Mouse (Mus musculus) liver, embryonic 14.5 days (tissue): ENCODE measurements around the gene Pygo2. TPM values are rescaled to one million over a fixed set of nuclear protein-coding genes. Genes with fewer than 3 reads are reported as not detected.

ENCODE experiments used
- ATAC-seq: fragments of 200-750 bp; cut with Nextera tagmentation; 2 replicates; pipeline ENCODE4 v1.8.0; 2017; ENCODE audit warnings: moderate number of reproducible peaks, mild to moderate bottlenecking, moderate library complexity; ENCODE audit not compliant: insufficient read depth
- DNase-seq, 3 experiments: peaks; one replicate each; pipeline ENCODE4 v3.0.0-alpha.2; 2012 to 2013; ENCODE audit warnings: low read depth in 3 of 3, low spot score in 3 of 3
- H3K27ac ChIP-seq: fragments of 300-500 bp; sonication (generic); 2 replicates; pipeline ENCODE4 v1.5.1; 2014; ENCODE audit warnings: moderate library complexity, mild to moderate bottlenecking, control low read depth, inconsistent platforms
- H3K27me3 ChIP-seq: fragments of 300-500 bp; sonication (generic); 2 replicates; pipeline ENCODE4 v1.6.1; 2014; ENCODE audit warnings: mild to moderate bottlenecking, low read length, moderate library complexity; ENCODE audit not compliant: control insufficient read depth, insufficient read depth
- H3K36me3 ChIP-seq: fragments of 300-500 bp; sonication (generic); replicated peaks from 2 replicates; pipeline ENCODE4 v1.6.1; 2014; ENCODE audit warnings: low read depth; ENCODE audit not compliant: control insufficient read depth, insufficient read depth
- H3K4me1 ChIP-seq, 2 experiments: fragments of 200-500 bp in 1 of 2; fragments of 300-500 bp in 1 of 2; sonication (generic) in 1 of 2; replicated peaks; 2 replicates each; pipeline ENCODE4 v1.6.1; 2012 to 2014; ENCODE audit warnings: antibody characterized with exemption in 1 of 2, inconsistent platforms in 1 of 2, low read length in 1 of 2; ENCODE audit not compliant: control insufficient read depth in 2 of 2, insufficient read depth in 2 of 2
- H3K4me2 ChIP-seq: fragments of 300-500 bp; sonication (generic); 2 replicates; pipeline ENCODE4 v1.6.1; 2014; ENCODE audit warnings: low read depth, mild to moderate bottlenecking, control low read depth, moderate library complexity
- H3K4me3 ChIP-seq, 2 experiments: fragments of 200-500 bp in 1 of 2; fragments of 300-500 bp in 1 of 2; sonication (generic) in 1 of 2; 2 replicates each; pipeline ENCODE4 v1.5.1; 2012 to 2014; ENCODE audit warnings: low read depth in 2 of 2, low read length in 2 of 2, mild to moderate bottlenecking in 2 of 2, control low read depth in 1 of 2, inconsistent platforms in 1 of 2, moderate library complexity in 1 of 2; ENCODE audit not compliant: insufficient read depth in 1 of 2
- H3K9ac ChIP-seq: fragments of 300-500 bp; sonication (generic); replicated peaks from 2 replicates; pipeline ENCODE4 v1.6.1; 2014; ENCODE audit warnings: mild to moderate bottlenecking, control low read depth, moderate library complexity
- H3K9me3 ChIP-seq: fragments of 300-500 bp; sonication (generic); 2 replicates; pipeline ENCODE4 v1.6.1; 2016; ENCODE audit warnings: low read length, mixed read lengths; ENCODE audit not compliant: control insufficient read depth
- CTCF ChIP-seq: IDR thresholded peaks from 2 replicates; pipeline ENCODE4 v1.5.1; 2016; ENCODE audit warnings: antibody characterized with exemption, low read depth, control low read depth
- EP300 ChIP-seq: IDR thresholded peaks from 2 replicates; pipeline ENCODE4 v1.6.1; 2016; ENCODE audit warnings: antibody characterized with exemption, low read depth
- WGBS: fragments of 180-500 bp; shearing (Covaris S2); extraction: QIAGEN DNeasy Blood & Tissue Kit; methylation state at CpG from one replicate; pipeline ENCODE4 v1.1.7; 2014; ENCODE audit not compliant: insufficient replicate concordance; 5-methylcytosine and 5-hydroxymethylcytosine counted together
- polyA plus RNA-seq, 2 experiments: library from polyadenylated mRNA; depleted of rRNA in 1 of 2; stranded (reverse) in 1 of 2; unstranded in 1 of 2; fragments of >200 nt; fragmentation: Nextera tagmentation in 1 of 2; extraction: Ambion mirVana in 1 of 2; gene quantifications; 2 replicates each; pipeline versions ENCODE4 v1.2.1 to v1.2.3; 2012 to 2014

Pygo2 gene
- polyA plus RNA-seq (2012; rRNA removed) (12.9 and 15.2 TPM in 2 replicates), polyA plus RNA-seq (2014; fragmentation: Nextera tagmentation; extraction: Ambion mirVana) (8.4 and 10.7 TPM in 2 replicates)

GRCm38 (mm10) chr3:89430171-89431159, at the start of gene Pygo2:
Gene Pygo2, plus strand, starts transcription at chr3:89430214.
- TF ChIP-seq CTCF (0 out of 2 replicates have a peak, but pooled peaks have one; percentile 11), EP300 (no peak)
- H3K27ac ChIP-seq: peak within 1 kb of the TSS; percentile 62
- peaks cover 13 to 17% of the 10 kb centered on the region in 2 experiments for H3K4me1 ChIP-seq
- ATAC-seq: peak; percentile 95
- peak within 1 kb of the TSS; percentile 94 for H3K4me2 ChIP-seq
- H3K4me3 ChIP-seq: peak within 1 kb of the TSS; percentile 82 to 83
- H3K27me3 ChIP-seq: no peaks in the 10 kb centered on the region
- H3K9me3 ChIP-seq: no peaks in the 10 kb centered on the region
- 2% methylated on average over 68 of the region's 68 CpGs for WGBS
- H3K9ac ChIP-seq: peak within 1 kb of the TSS; percentile 92
- peak; percentile 85 to 88 (median 87) for DNase-seq
- peaks cover 35% of the 10 kb centered on the region for H3K36me3 ChIP-seq

DNA sequence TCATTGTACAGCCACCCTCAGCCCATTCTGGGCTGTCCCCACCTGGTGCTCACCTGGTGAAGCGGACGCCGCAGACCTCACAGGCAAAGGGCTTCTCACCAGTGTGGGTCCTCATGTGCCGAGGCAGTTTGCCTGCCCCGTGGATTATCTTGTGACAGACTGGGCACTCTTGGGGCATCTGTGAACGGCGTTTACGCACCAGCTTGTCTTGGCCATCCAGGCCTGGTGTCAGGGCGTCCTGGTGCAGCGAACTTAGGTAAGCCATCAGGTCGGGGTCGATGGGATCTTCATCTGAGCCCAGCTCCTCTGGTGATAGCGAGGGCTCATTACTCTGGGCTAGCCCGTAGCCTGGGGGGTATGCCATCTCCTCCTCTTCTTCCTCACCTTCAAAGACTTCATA, 49.7 kb upstream of the Pygo2 start:
- no peak for DNase-seq
- TF ChIP-seq CTCF (no peak), EP300 (no peak)
- Histone ChIP-seq H3K9ac (no peak overlapping the region), H3K4me2 (no peak overlapping the region), H3K4me1 (peaks cover 0 to 2% of the 10 kb centered on the region in 2 experiments; a peak in 1 of 4 replicates), H3K27me3 (no peaks in the 10 kb centered on the region), H3K4me3 (no peak overlapping the region), H3K27ac (no peak overlapping the region), H3K36me3 (no peaks in the 10 kb centered on the region), H3K9me3 (no peaks in the 10 kb centered on the region)
- WGBS: 83% methylated on average over 14 of the region's 14 CpGs
- ATAC-seq: no peak

GRCm38 (mm10) chr3:89380711-89381110, 49.3 kb upstream of the Pygo2 start:
- 82% methylated on average over 18 of the region's 18 CpGs for WGBS
- no peak for ATAC-seq

DNA sequence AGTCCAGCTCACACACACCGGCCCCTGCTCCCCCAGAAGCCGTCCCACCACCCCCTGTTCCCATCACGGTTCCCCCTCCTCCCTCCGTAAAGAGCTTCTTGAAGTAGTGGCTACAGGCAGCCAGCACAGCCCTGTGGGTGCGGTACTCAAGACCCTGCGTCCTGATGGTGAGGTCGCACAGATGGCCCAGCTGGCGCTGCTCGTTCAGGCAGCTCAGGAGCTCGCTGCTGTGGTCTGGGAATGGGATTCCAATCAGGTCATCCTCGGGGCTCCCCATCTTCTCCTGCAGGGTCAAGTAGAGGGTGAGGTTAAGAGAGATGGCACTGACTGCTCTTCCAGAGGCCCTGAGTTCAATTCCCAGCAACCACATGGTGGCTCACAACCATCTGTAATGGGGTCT, 48.8 kb upstream of the Pygo2 start:
- Histone ChIP-seq H3K4me2 (no peak overlapping the region), H3K27ac (no peak overlapping the region), H3K36me3 (no peaks in the 10 kb centered on the region), H3K4me1 (peaks cover 0 to 2% of the 10 kb centered on the region in 2 experiments; a peak in 1 of 4 replicates), H3K9me3 (no peaks in the 10 kb centered on the region), H3K27me3 (no peaks in the 10 kb centered on the region), H3K9ac (no peak overlapping the region), H3K4me3 (no peak overlapping the region)
- DNase-seq: no peak
- TF ChIP-seq CTCF: no peak
- no peak for TF ChIP-seq EP300
- no peak for ATAC-seq
- 79% methylated on average over 11 of the region's 11 CpGs for WGBS

More at GRCm38 (mm10) chr3:89380711-89381110, 49.3 kb upstream of the Pygo2 start:
- H3K4me3 ChIP-seq: no peak overlapping the region
- no peak for DNase-seq
- no peaks in the 10 kb centered on the region for H3K36me3 ChIP-seq
- no peak overlapping the region for H3K9ac ChIP-seq
- no peaks in the 10 kb centered on the region for H3K27me3 ChIP-seq
- no peaks in the 10 kb centered on the region for H3K9me3 ChIP-seq
- H3K4me1 ChIP-seq: peaks cover 0 to 2% of the 10 kb centered on the region in 2 experiments; a peak in 1 of 4 replicates
- no peak for TF ChIP-seq EP300
- no peak for TF ChIP-seq CTCF
- no peak overlapping the region for H3K4me2 ChIP-seq
- H3K27ac ChIP-seq: no peak overlapping the region
